Mouse (Mus musculus): ENCODE measurements at regions not wholly inside any gene's neighbourhood (a gene's known extent, or its start where the extent isn't known, plus 50 kb on each side); places are given as distances from the start of the nearest gene placed in this dataset.

DNA sequence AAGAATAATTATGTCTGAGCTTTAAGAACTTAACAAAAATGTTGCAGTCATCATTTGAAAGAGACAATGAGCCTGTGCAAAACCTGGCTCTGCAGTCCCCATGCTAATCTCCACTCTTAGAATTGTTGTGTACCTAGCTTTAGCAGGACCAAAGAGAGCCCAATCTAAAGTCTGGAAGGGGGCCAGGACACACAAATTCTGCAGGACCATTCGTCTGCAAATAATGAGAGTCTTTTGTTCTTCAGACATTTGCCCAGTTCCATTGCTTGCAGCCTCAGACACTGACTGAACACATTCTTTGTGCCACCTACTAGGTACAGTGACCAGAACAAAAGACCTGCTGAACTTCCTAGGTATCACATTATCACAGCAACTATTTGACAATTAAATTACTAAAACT lies 620.0 kb upstream of the Agtr1b start:
- H3K4me2 ChIP-seq, result no peak overlapping the region
- H3K4me3 ChIP-seq (ENCODE audit: low read depth, low read length), result no peak overlapping the region
- 9% methylated on average over 1 of the region's 1 CpGs for WGBS (ENCODE audit: insufficient replicate concordance)
- no peak for ATAC-seq (replicated peaks; ENCODE audit: insufficient number of reproducible peaks, low FRiP score, low TSS enrichment)
- H3K9me3 ChIP-seq (replicated peaks; ENCODE audit: control insufficient read depth, low read length), result no peaks in the 10 kb centered on the region
- no peaks in the 10 kb centered on the region for H3K36me3 ChIP-seq (ENCODE audit: control insufficient read depth, insufficient read depth, low read length)
- no peak overlapping the region for H3K27ac ChIP-seq (ENCODE audit: low read depth, low read length)
- H3K4me1 ChIP-seq (ENCODE audit: control insufficient read depth, insufficient read depth, low read length), result 0 out of 2 replicates have a peak, but pooled peaks cover 5% of the 10 kb centered on the region
- H3K9ac ChIP-seq (ENCODE audit: low read depth, low read length), result no peak overlapping the region
- H3K27me3 ChIP-seq (ENCODE audit: control insufficient read depth, insufficient read depth, low read length), result no peaks in the 10 kb centered on the region

GRCm38 (mm10) chr3:20986377-20986727 lies 619.4 kb upstream of the Agtr1b start:
- 0 out of 2 replicates have a peak, but pooled peaks cover 5% of the 10 kb centered on the region for H3K4me1 ChIP-seq (ENCODE audit: control insufficient read depth, insufficient read depth, low read length)
- H3K27me3 ChIP-seq (ENCODE audit: control insufficient read depth, insufficient read depth, low read length), result no peaks in the 10 kb centered on the region
- no peaks in the 10 kb centered on the region for H3K9me3 ChIP-seq (replicated peaks; ENCODE audit: control insufficient read depth, low read length)
- WGBS (ENCODE audit: insufficient replicate concordance), result 11% methylated on average over 1 of the region's 1 CpGs
- no peak overlapping the region for H3K4me2 ChIP-seq
- no peak for ATAC-seq (replicated peaks; ENCODE audit: insufficient number of reproducible peaks, low FRiP score, low TSS enrichment)
- no peak overlapping the region for H3K27ac ChIP-seq (ENCODE audit: low read depth, low read length)
- no peak overlapping the region for H3K9ac ChIP-seq (ENCODE audit: low read depth, low read length)
- no peaks in the 10 kb centered on the region for H3K36me3 ChIP-seq (ENCODE audit: control insufficient read depth, insufficient read depth, low read length)
- H3K4me3 ChIP-seq (ENCODE audit: low read depth, low read length), result no peak overlapping the region

DNA sequence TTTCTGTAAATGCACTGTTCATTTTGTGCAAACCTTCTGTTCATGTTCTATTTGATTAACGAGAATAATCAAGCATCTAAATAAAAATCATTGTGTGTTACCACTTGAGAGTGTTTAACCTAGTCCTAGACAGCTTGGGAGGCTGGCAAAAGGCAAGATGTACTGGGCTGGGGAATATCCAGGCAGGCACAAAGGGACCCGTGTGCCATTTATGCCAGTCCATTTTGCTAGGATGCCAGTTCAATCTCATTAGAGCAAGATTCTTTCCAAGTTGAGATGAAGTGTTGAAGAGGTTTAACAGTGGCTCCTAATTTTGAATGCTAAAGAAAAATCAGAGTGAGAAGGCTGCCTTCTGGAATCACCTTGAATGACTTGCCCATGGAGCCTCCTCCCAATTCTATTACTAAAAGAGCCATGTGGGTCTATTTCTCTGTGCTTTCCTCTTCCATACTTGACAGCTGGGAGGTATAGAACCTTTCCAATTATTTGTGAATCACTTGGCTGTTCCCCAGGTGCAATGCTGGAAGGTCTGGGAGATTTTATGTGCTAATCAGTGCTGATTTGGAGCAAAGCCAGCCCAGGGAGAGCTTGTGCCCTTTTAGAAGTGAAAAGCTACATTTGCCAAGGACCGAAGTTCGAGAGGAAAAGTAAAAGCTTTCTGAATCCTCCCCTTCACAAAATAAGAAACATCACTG lies 618.9 kb upstream of the Agtr1b start:
- no peak overlapping the region for H3K4me3 ChIP-seq (ENCODE audit: low read depth, low read length)
- WGBS (ENCODE audit: insufficient replicate concordance), result 41% methylated on average over 4 of the region's 4 CpGs
- no peaks in the 10 kb centered on the region for H3K9me3 ChIP-seq (replicated peaks; ENCODE audit: control insufficient read depth, low read length)
- ATAC-seq (replicated peaks; ENCODE audit: insufficient number of reproducible peaks, low FRiP score, low TSS enrichment), result no peak
- no peak overlapping the region for H3K9ac ChIP-seq (ENCODE audit: low read depth, low read length)
- no peaks in the 10 kb centered on the region for H3K36me3 ChIP-seq (ENCODE audit: control insufficient read depth, insufficient read depth, low read length)
- no peak overlapping the region for H3K27ac ChIP-seq (ENCODE audit: low read depth, low read length)
- no peaks in the 10 kb centered on the region for H3K27me3 ChIP-seq (ENCODE audit: control insufficient read depth, insufficient read depth, low read length)
- H3K4me2 ChIP-seq, result no peak overlapping the region
- 0 out of 2 replicates have a peak, but pooled peaks cover 5% of the 10 kb centered on the region for H3K4me1 ChIP-seq (ENCODE audit: control insufficient read depth, insufficient read depth, low read length)

- H3K9ac ChIP-seq (ENCODE audit: low read depth, low read length), result 0 out of 2 replicates have a peak overlapping the region, but pooled peaks have one; percentile 28
- no peaks in the 10 kb centered on the region for H3K9me3 ChIP-seq (replicated peaks; ENCODE audit: control insufficient read depth, low read length)
- no peak overlapping the region for H3K27ac ChIP-seq (ENCODE audit: low read depth, low read length)
- no peak overlapping the region for H3K4me3 ChIP-seq (ENCODE audit: low read depth, low read length)
- no peaks in the 10 kb centered on the region for H3K36me3 ChIP-seq (ENCODE audit: control insufficient read depth, insufficient read depth, low read length)
- no peak for ATAC-seq (replicated peaks; ENCODE audit: insufficient number of reproducible peaks, low FRiP score, low TSS enrichment)
- no peak overlapping the region for H3K4me2 ChIP-seq
- 34% methylated on average over 1 of the region's 1 CpGs for WGBS (ENCODE audit: insufficient replicate concordance)
- 0 out of 2 replicates have a peak, but pooled peaks cover 5% of the 10 kb centered on the region for H3K4me1 ChIP-seq (ENCODE audit: control insufficient read depth, insufficient read depth, low read length)
- no peaks in the 10 kb centered on the region for H3K27me3 ChIP-seq (ENCODE audit: control insufficient read depth, insufficient read depth, low read length)
Observed at GRCm38 (mm10) chr3:20984146-20984545, 617.2 kb upstream of the Agtr1b start.

DNA sequence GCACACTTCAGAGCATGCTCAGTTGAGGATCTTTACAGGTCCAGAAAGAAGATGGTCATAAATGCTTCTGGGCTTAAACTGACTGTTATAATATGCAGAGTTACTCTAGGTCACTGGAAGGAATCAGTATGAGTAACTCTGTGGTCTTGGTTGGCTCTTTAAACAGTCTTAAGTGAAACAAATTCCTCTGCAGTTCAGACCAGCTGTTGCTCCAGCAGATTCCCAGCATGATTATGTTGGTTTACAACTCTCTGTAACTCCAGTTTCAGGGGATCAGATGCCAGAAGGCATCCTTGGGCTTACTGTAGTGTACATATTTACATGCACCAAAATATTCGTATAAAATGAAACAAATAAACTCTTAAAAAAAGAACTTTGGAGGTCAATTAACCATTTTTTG lies 606.1 kb upstream of the Agtr1b start:
- Histone ChIP-seq H3K9ac (ENCODE audit: low read depth, low read length) (no peak overlapping the region), H3K4me2 (no peak overlapping the region), H3K36me3 (ENCODE audit: control insufficient read depth, insufficient read depth, low read length) (no peaks in the 10 kb centered on the region), H3K4me3 (ENCODE audit: low read depth, low read length) (no peak overlapping the region), H3K27me3 (ENCODE audit: control insufficient read depth, insufficient read depth, low read length) (no peaks in the 10 kb centered on the region), H3K27ac (ENCODE audit: low read depth, low read length) (no peak overlapping the region), H3K4me1 (ENCODE audit: control insufficient read depth, insufficient read depth, low read length) (no peaks in the 10 kb centered on the region), H3K9me3 (replicated peaks; ENCODE audit: control insufficient read depth, low read length) (no peaks in the 10 kb centered on the region)
- 68% methylated on average over 1 of the region's 1 CpGs for WGBS (ENCODE audit: insufficient replicate concordance)
- no peak for ATAC-seq (replicated peaks; ENCODE audit: insufficient number of reproducible peaks, low FRiP score, low TSS enrichment)
